Mouse (Mus musculus): ENCODE measurements around the gene Rsph1. TPM values are rescaled to one million over a fixed set of nuclear protein-coding genes. Genes with fewer than 3 reads are reported as not detected.

The Rsph1 gene
- 1 to 10 TPM; 1.2 to 1.7 TPM for total RNA-seq (2021)

DNA sequence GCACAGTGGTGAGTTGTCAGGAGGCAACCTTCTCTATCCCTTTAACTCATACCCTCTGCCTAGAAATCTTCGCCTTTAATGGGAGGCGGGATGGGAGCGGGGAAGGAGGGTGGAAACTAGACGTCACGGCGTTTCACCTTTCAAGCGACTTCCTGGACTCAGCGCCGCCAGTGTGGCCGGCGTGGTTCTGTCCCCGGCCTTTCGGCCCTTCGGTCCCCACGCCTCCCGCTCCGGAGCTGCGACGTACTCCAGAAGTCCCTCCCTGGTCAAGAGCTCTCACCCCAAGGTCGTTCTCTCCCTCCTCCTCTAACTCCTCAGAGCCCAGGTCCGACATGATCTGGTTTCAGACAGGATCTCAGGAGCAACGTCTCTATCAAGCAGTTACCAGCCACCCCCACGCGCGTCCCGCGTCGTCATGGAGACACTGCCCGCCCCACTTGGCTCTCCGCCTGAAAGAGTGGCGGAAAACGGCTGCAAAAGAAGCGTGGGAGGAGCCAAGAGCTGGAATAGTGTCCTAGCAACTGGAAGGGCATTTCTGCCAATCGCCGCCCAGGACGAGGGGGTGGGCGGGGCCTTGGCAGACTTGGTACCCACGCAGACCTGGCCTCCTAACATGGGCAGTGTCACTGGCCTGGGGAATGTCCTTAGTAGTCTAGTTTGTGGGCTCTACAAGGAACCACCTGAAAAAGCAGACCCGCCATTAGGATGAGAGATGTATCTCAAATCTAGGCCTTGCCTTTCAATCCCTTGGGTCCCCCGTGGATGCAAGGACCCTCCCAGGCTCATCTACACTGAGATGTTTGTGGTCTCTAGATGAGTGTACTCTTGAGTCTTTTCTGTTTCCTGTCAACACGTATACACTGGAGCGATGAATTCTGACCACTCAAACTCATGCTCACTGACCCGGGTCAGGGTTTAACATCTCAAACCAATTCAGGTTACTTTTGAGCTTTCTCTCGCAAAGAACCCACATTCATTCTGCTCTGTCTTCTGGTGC is at the start of gene Rsph1:
TSS of gene Rsph1 (minus strand) at position 462 of the 997 bp plus-strand sequence.
- peak; percentile 100 for DNase-seq
- intact Hi-C loops (cut with DNase I): loop anchor here (2.0 kb wide), 1 partner anchor 20 kb away; no protein-coding TSS in a partner anchor

DNA sequence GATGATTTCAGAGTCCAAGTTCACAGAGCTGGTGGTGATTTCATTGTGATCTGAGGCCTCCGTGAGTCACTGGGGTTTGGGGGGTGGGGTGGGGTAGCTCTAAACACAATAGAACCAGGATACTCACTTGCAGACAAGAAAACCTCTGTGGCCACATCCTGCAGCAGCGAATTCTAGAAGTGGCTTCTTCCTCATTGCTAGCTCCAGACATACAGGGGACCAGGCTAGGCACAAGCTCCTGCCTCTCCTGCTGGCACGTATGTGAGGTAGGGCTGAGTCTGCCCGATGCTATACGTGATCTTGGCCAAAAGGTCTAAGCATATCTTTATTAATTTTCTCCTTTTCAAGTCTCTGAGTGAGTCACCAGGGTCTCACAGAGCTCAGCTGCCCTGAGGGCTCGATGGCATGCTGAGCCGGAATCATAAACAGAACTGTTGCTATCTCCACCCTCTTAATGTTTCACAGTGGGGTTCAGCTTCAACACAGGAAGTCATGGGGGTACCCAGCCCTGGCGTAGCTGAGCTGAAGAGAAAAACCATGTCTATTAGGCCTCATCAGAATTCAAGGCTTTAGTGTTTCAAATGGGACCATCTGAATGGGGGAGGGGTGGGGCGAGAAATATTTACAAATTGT is 49.2 kb upstream of the Rsph1 start:
- intact Hi-C loops (cut with DNase I): no loop called here
- no peak for DNase-seq

DNA sequence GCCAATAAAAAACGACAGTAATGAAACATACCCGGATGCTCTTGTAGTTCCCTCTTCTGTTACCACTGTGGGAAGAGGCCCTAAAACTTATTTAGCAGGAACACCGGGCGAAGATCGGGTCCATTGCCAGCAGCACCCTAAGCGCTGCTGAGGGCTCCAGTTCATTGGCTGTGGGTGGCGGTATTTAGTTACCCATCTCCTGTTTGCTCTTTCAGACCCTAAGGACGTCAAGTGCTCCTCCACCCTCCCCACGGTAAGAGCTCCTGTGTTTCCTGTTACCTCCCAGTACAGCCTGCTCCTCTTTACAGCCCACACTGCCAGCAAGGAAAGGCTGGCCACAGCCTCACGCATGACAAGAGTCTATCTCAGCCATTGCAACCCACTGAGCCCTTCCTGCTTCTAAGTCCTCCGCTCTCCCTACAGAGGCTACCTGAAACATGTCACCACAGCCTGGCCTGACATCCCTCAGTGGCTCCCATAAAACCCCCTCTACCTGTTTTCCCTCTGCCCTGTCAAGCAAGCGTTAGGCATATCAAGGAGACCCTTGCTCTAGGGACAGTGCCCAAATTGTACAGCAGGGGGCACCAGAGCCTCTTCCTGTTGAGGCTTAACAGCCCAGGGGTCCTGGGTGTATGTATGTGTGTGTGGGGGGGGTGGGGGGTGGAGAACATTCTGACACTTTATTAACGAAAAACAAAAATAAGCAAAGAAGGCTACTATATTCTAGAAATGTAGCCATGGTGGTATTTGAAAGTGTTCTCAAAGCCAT is 48.5 kb upstream of the Rsph1 start:
- DNase-seq: peak in 1 of 2 experiments; percentile 55
- intact Hi-C loops (cut with DNase I): no loop called here

DNA sequence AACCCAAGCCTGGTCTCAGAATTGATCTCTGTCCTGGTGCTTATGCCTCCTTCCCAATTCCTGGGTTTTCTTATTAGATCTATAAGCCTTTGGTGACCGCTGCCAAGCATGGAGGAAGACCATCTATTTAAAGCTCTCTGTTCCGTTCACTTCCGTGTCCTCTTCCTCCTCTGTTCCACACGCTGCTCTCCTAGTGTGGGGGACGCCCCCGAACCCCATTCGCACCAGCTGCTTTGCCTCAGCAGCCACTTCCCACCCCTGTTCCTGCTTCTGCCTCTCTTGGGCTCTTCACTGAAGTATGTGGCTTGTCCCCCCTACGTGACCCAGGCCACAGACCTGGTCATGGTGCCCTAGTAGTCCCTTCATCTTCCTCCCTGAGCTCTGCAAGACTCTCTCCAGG is 47.0 kb upstream of the Rsph1 start:
- intact Hi-C loops (cut with DNase I): no loop called here
- DNase-seq: no peak

DNA sequence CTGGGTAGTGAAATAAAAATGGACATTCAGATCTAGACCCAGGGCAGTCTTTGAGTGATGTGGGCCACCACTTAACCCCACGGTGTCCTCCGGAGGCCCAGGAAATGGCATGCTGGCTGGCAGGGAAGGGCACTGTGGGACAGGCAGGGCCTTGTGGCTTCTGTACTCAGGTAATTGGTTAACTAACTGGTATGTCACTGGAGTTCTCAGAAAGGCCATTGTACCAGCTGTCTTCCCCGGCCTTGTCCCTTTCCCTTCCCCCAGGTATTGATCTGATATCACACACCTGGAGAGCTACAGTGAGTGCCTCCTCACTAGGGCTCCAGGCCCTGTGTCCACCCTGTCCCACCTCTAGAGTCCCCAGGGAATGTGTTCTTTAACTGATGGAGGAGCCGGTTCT is 46.2 kb upstream of the Rsph1 start:
- intact Hi-C loops (cut with DNase I): no loop called here
- DNase-seq: no peak

DNA sequence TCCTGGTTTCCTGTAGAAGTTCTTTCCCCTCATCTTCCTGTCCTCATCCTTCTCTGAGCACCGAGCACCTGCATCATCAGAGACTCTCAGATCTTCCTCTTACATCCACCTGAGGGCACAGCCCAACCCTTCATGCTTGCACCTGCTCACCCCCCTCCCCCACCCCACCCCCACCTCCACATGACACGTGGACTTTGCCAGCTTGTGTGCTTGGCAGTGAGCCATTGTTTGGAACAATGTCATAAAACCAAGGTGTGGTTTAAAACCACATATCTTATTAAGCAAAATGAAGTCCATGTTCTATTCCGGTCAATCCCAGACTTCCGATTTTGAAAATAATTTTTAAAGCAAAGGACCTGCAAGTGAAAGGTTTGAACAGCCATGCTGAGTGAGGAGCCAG is 45.3 kb upstream of the Rsph1 start:
- no peak for DNase-seq
- intact Hi-C loops (cut with DNase I): no loop called here

DNA sequence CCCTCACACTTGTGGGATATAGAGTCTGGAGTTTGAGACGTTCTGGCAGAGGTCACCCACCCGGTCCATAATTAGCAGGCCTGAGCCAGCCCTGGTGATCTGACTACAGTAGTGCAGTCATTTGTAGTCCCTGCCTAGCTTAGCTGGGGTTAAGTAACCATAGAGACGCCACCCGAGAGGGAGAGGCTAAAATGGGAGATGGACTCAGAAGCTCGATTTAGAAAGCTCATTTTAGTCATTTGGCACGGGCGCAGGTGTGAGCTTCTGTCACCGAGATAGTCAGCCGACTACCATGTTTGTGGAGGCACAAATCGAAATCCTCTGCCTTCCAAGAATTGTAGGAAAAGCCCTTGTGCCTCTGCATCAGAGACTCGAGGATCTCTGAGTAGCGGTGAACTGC is 44.2 kb upstream of the Rsph1 start:
- intact Hi-C loops (cut with DNase I): no loop called here

DNA sequence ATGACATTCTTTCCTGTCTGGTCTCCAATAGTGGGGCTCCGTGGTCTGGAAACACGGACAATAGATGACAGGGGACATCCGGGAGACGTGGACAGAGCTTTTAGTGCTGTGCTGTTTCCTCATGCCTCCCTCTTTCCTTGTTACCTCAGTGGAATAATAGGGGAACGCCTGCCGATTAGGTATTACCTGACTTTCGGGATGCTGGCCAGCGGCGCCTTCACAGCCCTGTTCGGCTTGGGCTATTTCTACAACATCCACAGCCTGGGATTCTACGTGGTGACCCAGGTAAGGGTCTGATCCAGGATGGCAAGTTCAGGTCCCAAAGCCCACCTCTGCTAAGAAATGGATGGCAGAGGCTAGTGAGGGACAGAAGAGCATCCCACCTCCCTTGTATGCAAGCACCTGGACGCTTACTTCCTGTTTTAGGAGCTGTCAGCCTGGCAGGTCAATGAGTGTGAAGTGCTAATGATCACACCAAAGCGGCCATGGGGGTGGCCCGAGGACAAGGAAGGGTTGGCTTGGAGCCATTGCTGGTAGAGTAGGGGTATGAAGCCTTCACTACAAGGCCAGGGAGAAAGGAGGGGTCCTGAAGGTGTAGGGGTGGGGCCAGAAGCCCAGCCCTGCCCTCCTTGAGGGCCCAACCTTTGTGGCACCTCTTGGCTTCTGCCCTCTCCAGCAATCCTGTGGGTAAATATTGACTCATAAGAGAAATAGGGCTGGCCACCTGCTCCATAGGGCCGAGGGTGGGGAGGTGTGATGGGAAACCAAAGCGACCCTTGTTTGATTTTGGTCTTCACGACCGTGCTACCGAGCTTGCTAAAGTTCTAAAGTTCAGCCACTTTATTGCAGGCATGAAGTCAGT is 42.0 kb upstream of the Rsph1 start:
- intact Hi-C loops (cut with DNase I): no loop called here

More for the DNA sequence above, 44.2 kb upstream of the Rsph1 start:
- DNase-seq: peak; percentile 69 to 73

DNA sequence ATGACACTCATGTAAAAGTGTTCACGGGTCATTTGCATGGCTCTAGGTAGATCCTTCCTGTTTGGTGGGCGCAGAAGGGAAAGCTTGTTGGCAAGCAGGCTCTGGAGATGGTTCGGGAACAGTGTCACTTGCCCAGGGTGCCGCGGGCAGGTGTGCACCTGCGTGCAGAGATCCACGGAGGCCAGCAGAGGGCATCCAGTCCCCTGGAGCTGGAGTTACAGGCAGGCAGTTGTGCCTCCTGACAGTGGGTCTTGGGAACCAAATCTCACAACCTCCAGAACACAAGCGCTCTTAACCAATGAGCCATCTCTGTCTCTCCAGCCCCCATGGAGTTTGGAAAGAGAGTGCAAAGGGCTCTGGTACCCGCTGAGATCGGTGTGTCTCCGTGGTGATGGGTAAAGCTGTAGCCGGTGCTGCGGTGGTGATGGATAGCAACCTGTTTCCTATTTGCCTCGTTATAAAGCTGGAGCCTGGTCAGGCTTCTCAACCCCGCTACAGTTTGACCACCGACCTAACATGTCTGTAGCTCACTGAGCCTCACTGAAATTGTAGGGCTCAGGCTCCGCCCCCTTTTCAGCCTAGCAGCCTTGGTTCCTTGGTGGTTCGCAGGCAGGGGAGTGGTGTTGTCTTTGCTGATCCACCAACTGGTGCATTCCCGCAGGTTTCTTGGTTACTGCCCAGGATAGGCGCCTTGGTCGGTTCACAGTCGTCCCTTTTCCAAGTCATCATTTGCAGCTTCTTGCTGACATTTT is 40.5 kb upstream of the Rsph1 start:
- intact Hi-C loops (cut with DNase I): no loop called here
- DNase-seq: no peak

More for the DNA sequence above, 42.0 kb upstream of the Rsph1 start:
- DNase-seq: no peak

DNA sequence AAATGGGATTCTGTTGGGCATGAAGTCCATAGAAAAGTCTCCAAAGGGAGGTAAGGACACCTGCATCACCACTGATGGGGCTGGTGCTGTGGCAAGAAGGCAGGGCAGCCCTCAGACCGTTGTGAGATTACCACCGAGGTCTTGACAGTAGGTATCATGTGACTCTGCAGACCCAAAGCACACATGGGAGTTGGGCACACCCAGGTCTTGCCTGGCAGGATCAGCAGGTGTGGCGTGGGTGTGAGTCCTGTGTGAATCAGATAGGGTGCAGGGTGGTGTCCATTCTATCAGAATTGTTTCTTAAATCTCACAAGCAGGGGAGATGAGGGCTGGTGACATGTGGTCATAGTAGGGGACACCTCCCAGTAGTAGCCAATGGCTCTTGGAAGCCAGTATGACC is 39.8 kb upstream of the Rsph1 start:
- DNase-seq: no peak
- intact Hi-C loops (cut with DNase I): no loop called here

DNA sequence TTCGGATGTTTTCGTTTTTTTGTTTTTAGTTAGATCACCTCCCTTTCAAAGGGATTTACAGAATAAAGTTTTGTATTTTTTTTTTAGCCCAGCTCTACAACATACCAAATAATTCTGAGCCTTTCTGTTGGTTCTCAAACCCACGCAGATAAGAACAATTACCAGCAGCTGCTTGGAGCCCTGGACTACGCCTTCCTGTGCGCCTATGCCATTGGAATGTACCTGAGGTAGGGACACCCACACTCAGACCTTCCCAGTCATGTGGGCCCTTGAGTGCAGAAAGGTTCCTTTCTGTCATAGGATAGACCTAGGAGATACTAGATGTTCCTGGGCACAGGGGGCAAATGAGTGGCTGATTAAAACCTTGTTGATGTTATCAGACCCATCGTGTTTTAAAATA is 38.8 kb upstream of the Rsph1 start:
- intact Hi-C loops (cut with DNase I): no loop called here
- no peak for DNase-seq

DNA sequence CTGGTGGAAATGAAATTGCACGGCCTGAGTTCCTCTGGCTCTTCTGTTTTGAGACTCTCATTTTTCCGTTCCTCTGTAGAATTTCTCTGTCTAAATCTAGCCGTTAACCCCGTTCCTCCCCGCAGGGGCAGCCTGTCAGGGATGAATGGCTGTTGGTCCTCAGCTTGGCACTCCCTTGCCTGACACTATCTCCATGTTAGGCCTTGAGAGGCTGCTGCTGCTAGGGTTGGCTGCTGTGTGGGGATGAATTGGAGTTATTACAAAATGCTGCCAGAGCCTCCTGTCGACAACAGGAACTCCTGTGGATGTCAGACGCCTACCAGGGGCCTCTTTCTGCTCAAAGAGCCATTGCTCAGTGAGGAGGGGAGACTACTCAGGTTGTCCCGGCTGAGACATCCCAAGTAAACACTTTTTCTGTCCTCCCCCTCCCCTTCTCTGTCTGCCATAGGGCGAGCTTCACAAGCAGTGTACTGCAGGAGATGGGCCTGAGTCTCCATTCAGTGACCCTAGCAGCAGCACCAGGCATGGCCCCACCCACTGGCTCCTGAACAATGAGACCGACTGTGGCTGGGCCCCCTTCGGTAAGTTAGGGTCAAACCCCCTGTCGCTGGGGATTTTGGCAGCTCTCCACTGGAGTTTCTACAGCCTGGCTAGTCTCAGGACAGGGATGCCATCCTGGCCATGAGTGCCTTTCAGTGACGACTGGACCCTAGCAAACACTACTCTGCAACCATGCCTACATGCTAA is 38.0 kb upstream of the Rsph1 start:
- intact Hi-C loops (cut with DNase I): no loop called here
- peak; percentile 36 to 48 for DNase-seq

DNA sequence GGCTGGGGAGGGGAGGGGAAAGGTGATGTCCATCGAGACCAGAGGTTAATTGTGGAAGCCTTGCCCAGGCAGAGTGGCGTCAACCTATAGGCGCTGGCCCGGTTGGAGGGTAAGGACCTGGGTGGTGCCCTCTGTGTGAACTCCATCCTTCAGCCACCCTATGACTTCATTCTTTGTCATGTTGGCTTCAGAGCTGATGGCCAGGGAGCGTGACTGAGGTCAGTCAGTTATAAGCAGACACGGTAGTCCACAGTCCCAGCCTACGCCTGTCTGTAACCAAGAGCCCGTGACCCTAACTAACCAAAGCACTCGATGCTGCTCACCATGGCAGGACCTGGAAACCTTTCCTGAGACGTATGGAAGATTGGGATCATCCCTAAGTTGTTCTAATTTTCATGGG is 35.5 kb upstream of the Rsph1 start:
- DNase-seq: no peak
- intact Hi-C loops (cut with DNase I): no loop called here

DNA sequence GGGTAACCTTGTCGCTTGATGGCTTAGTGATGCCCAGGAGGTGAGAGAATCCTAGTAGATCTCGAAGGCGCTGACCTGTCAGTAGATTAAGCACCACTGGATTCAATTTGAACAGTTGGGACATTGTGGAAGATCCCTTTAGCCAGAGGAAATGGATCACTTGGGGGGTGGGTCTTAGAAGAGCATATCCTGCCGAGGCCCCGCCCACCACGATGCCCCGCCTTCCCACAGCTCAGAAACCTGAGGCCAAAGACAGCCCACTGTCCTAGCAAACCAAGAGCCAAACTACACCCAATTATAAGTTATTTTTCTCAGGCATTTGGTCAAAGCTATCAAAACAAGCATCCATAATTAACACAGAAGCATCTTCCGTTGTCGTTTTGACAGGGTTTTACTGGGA is 33.9 kb upstream of the Rsph1 start:
- no peak for DNase-seq
- intact Hi-C loops (cut with DNase I): no loop called here

DNA sequence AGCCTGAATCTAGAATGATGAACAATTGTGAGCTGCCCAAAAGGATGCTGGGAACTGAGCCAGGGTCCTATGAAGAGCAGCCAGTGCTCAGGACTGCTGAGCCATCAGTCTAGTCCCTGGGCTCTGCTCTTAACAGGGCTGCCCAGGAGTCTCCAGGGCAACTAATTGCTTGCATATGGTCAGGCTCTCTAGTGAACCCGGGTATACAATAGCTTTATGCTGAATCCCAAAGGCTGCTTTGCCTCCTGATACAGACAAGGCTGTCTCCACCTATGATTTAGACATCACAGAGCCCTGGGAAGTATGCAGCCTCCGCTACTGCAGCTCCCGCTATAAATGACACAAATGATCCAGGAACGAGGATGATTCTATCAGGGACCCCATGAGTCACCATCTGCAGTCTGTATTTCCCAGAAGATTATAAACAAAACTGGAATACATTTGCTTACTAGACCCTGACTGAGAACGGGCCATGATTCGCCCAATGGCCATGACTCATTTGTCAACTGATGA is 32.2 kb upstream of the Rsph1 start:
- intact Hi-C loops (cut with DNase I): no loop called here
- peak in 1 of 2 experiments; percentile 42 for DNase-seq

DNA sequence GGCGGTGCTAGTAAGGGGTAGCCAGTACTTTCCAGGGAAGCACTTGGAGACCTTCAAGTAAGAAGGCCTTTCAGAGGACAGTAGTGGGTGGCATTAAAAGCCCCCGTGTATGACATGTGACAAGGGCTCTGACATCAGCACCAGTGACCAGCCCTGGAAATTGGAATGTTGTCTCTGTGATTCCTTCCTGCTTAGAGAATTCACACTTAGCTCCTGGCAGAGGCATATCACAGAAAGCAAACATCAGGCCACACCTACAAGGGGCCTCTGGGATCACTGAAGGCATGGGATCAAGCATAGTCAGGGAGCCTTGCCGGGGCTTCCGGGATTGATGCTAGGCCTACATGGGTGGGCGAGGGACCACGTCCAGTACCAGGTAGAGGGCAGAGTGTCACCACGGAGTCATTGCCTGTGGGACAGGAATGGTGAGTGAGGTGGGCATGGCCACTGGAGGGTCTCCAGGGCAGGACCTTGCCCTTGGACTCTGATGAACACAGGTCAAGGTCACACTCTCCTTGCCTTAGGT is 31.2 kb upstream of the Rsph1 start:
- intact Hi-C loops (cut with DNase I): loop anchor here (1.0 kb wide), 1 partner anchor 54 kb away; no protein-coding TSS in a partner anchor
- peak; percentile 43 to 60 for DNase-seq

DNA sequence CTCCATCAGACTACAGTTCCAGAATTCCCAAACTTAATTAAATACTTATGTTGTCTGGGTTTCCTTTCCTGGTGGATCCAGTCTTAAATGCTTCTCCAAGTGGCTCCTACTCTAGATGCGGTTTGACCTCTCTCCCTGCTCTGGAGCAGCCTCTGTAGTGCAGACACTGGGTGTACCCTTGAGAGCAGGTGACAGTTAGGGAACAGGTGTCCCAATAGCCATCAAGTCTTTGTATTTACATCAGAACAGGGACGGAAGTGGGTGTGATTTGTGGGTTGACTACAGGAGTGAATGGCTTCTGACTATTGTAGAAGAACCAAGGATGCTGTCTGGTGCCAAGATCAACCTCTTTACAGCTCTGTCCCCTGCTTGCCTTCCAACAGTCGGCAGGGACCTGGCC is 30.6 kb upstream of the Rsph1 start:
- DNase-seq: no peak
- intact Hi-C loops (cut with DNase I): loop anchor here (1.0 to 2.0 kb wide), 2 partner anchors 29 to 53 kb away; no protein-coding TSS in a partner anchor

DNA sequence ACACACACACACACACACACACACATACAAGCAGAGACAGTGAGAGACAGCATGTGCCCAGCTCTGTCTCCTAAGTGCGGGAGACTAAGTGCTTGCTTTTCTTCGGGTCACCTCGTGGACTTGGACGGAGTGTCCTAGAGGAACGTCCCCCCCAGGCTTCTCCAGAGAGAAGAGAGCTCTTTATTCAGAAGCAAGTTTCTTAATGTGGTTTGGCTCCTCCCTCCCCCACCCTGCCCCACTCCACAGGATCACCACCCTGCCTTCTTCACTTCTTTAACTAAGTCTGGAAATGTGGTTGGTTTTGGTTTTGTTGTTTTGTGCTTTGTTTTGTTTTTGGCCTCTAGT is 28.6 kb upstream of the Rsph1 start:
- intact Hi-C loops (cut with DNase I): loop anchor here (2.0 kb wide), 1 partner anchor 27 kb away; no protein-coding TSS in a partner anchor
- no peak for DNase-seq
